In the genomic region with DNA sequence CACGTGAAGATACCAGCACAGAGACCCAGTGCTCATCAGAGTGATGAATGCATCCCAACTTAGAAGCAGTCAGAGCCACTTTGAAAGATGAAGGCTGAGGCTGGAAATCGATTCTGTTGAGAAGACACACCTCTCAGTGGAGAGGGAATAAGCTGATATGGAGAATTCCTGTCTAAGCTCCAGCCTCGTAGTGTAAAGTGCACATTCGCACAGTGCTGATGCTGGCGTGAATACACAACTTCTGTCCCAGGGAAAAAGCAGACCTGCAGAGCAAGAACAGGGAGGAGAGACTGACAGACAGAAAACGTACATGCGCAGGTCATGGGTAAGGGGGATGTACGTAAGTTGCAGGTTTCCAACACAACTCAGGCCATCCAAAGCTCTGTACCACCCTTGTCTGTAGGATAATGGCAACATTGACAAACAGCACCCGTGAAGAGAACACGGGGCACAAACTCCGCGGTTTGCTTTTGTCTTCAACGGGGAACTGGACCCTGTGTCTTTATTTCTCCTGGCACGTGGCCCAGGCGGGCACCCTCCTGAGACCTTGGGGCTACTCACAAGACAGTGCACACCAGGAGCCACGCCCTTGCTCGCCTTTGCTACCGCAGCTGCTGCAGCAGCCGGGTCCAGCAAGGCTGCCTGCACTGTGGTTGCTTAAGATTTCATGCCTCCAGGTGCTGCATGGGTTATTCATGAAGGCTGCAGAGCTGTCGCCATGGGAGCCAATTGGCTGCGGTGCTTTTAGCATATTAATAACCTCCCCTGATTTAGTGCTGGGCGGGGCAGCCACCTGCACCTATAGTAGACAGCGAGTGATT, we compare ENCODE assay signal across 8 mouse cellular contexts.
DNase-seq lines count a peak whose midpoint lies in the region; ATAC-seq and TF ChIP-seq lines count a peak whose summit lies in the region.

No protein-coding gene starts in this region.

- peak; percentile 4 for DNase-seq in lung, embryonic 14.5 days
- DNase-seq in lung, postnatal 36 days = no peak
- no peak for DNase-seq in kidney, postnatal 0 days (ENCODE audit: low spot score)
- peak; percentile 86 for DNase-seq in midbrain, embryonic 11.5 days (ENCODE audit: low spot score, missing footprints)
- no peak for DNase-seq in thymus, adult 2 months
- no peak for DNase-seq in lung, postnatal 10 days

- H3K4me2 ChIP-seq in lung, embryonic 14.5 days = peak overlapping the region; percentile 46
- peak overlapping the region; percentile 68 for H3K4me2 ChIP-seq in forebrain, embryonic 16.5 days (ENCODE audit: low read length)
- H3K4me2 ChIP-seq in kidney, postnatal 0 days (ENCODE audit: low read length) = peak overlapping the region; percentile 44
- H3K4me2 ChIP-seq in midbrain, embryonic 11.5 days = peak overlapping the region; percentile 40

- no peak for ATAC-seq in lung, embryonic 14.5 days (ENCODE audit: insufficient read depth)
- ATAC-seq in forebrain, embryonic 16.5 days = peak; percentile 94
- no peak for ATAC-seq in kidney, postnatal 0 days (replicated peaks; ENCODE audit: low FRiP score, low read depth)
- ATAC-seq in midbrain, embryonic 11.5 days (ENCODE audit: low FRiP score) = peak; percentile 97
- no peak for ATAC-seq in granulocyte monocyte progenitor cell, adult 5-6 weeks (replicated peaks; ENCODE audit: poor library complexity, severe bottlenecking)

- TF ChIP-seq CTCF in lung, embryonic 14.5 days (IDR thresholded peaks at IDR 0.05; ENCODE audit: low read depth) = no peak
- no peak for TF ChIP-seq CTCF in kidney, postnatal 0 days (IDR thresholded peaks at IDR 0.05; ENCODE audit: low read depth)
- no peak for TF ChIP-seq CTCF in thymus, adult 2 months (IDR thresholded peaks at IDR 0.05; ENCODE audit: borderline replicate concordance, control insufficient read depth, extremely low read depth, insufficient read depth, low read length, poor library complexity)

- no peaks in the 10 kb centered on the region for H3K36me3 ChIP-seq in lung, embryonic 14.5 days (ENCODE audit: insufficient read depth)
- no peaks in the 10 kb centered on the region for H3K36me3 ChIP-seq in forebrain, embryonic 16.5 days (ENCODE audit: control insufficient read depth, insufficient read depth)
- H3K36me3 ChIP-seq in kidney, postnatal 0 days (ENCODE audit: insufficient read depth, low read length) = no peaks in the 10 kb centered on the region
- no peaks in the 10 kb centered on the region for H3K36me3 ChIP-seq in midbrain, embryonic 11.5 days (ENCODE audit: control insufficient read depth, insufficient read depth, low read length)
- no peaks in the 10 kb centered on the region for H3K36me3 ChIP-seq in thymus, adult 2 months (ENCODE audit: control insufficient read depth, insufficient read depth, low read length)

- no peak overlapping the region for H3K9ac ChIP-seq in lung, embryonic 14.5 days
- H3K9ac ChIP-seq in forebrain, embryonic 16.5 days (replicated peaks; ENCODE audit: low read depth, low read length) = peak overlapping the region; percentile 59
- H3K9ac ChIP-seq in kidney, postnatal 0 days (ENCODE audit: low read depth, low read length) = no peak overlapping the region
- H3K9ac ChIP-seq in midbrain, embryonic 11.5 days (ENCODE audit: low read length) = peak overlapping the region; percentile 33

- TF ChIP-seq POLR2A in thymus, adult 2 months (IDR thresholded peaks at IDR 0.05; ENCODE audit: control insufficient read depth, extremely low read depth, insufficient read depth, low read length, poor library complexity) = no peak

- no peak overlapping the region for H3K4me3 ChIP-seq in lung, embryonic 14.5 days (ENCODE audit: low read depth, low read length)
- peak overlapping the region; percentile 40 for H3K4me3 ChIP-seq in forebrain, embryonic 16.5 days (replicated peaks; ENCODE audit: low read length)
- H3K4me3 ChIP-seq in kidney, postnatal 0 days (replicated peaks; ENCODE audit: low read depth, low read length) = no peak overlapping the region
- H3K4me3 ChIP-seq in midbrain, embryonic 11.5 days (ENCODE audit: low read depth, low read length) = peak overlapping the region; percentile 2; the same call in 1 of the 2 replicates
- H3K4me3 ChIP-seq in thymus, adult 2 months (ENCODE audit: control insufficient read depth, insufficient read depth, low read length) = no peak overlapping the region

- WGBS in lung, embryonic 14.5 days = 31% methylated on average over 23 of the region's 23 CpGs
- WGBS in forebrain, embryonic 16.5 days = 10% methylated on average over 23 of the region's 23 CpGs
- 30% methylated on average over 23 of the region's 23 CpGs for WGBS in kidney, postnatal 0 days
- 23% methylated on average over 23 of the region's 23 CpGs for WGBS in midbrain, embryonic 11.5 days
- WGBS in thymus, adult 2 months = 47% methylated on average over 23 of the region's 23 CpGs

- no peaks in the 10 kb centered on the region for H3K9me3 ChIP-seq in lung, embryonic 14.5 days (ENCODE audit: low read depth, low read length)
- H3K9me3 ChIP-seq in forebrain, embryonic 16.5 days (ENCODE audit: control insufficient read depth, low read length) = no peaks in the 10 kb centered on the region
- H3K9me3 ChIP-seq in kidney, postnatal 0 days (replicated peaks; ENCODE audit: low read length) = no peaks in the 10 kb centered on the region
- no peaks in the 10 kb centered on the region for H3K9me3 ChIP-seq in midbrain, embryonic 11.5 days (ENCODE audit: control insufficient read depth, low read length)

- H3K27me3 ChIP-seq in lung, embryonic 14.5 days (ENCODE audit: insufficient read depth, low read length) = no peaks in the 10 kb centered on the region
- H3K27me3 ChIP-seq in forebrain, embryonic 16.5 days (replicated peaks; ENCODE audit: control insufficient read depth, insufficient read depth, low read length) = no peaks in the 10 kb centered on the region
- H3K27me3 ChIP-seq in kidney, postnatal 0 days (ENCODE audit: insufficient read depth, low read length) = no peaks in the 10 kb centered on the region
- H3K27me3 ChIP-seq in midbrain, embryonic 11.5 days (ENCODE audit: control insufficient read depth, insufficient read depth, low read length) = no peaks in the 10 kb centered on the region
- H3K27me3 ChIP-seq in thymus, adult 2 months (ENCODE audit: control insufficient read depth, insufficient read depth, low read length) = no peaks in the 10 kb centered on the region

- no peak overlapping the region for H3K27ac ChIP-seq in lung, embryonic 14.5 days (ENCODE audit: low read depth)
- H3K27ac ChIP-seq in forebrain, embryonic 16.5 days (ENCODE audit: low read length) = peak overlapping the region; percentile 91
- no peak overlapping the region for H3K27ac ChIP-seq in kidney, postnatal 0 days
- H3K27ac ChIP-seq in midbrain, embryonic 11.5 days (ENCODE audit: low read depth, low read length) = peak overlapping the region; percentile 30; the same call in 1 of the 2 replicates
- no peak overlapping the region for H3K27ac ChIP-seq in thymus, adult 2 months (ENCODE audit: control insufficient read depth, insufficient read depth, low read length)

- no peaks in the 10 kb centered on the region for H3K4me1 ChIP-seq in lung, embryonic 14.5 days (ENCODE audit: insufficient read depth)
- peaks cover 20% of the 10 kb centered on the region for H3K4me1 ChIP-seq in forebrain, embryonic 16.5 days (replicated peaks; ENCODE audit: control insufficient read depth, insufficient read depth, low read length)
- H3K4me1 ChIP-seq in kidney, postnatal 0 days (replicated peaks; ENCODE audit: insufficient read depth, low read length) = no peaks in the 10 kb centered on the region
- H3K4me1 ChIP-seq in midbrain, embryonic 11.5 days (ENCODE audit: control insufficient read depth, insufficient read depth, low read length) = peaks cover 11% of the 10 kb centered on the region
- H3K4me1 ChIP-seq in thymus, adult 2 months (replicated peaks; ENCODE audit: control insufficient read depth, insufficient read depth, low read length) = no peaks in the 10 kb centered on the region

Comparison
In these comparisons a context has a peak if more than half of its experiments do, and no peak if none do; other contexts are left out.
1. DNase-seq: peak in lung, embryonic 14.5 days (single experiment) and midbrain, embryonic 11.5 days (single experiment); none in lung, postnatal 36 days (single experiment), kidney, postnatal 0 days (single experiment), thymus, adult 2 months (single experiment) and lung, postnatal 10 days (single experiment).
2. ATAC-seq: peak in forebrain, embryonic 16.5 days (single experiment) and midbrain, embryonic 11.5 days (single experiment); none in lung, embryonic 14.5 days (single experiment), kidney, postnatal 0 days (single experiment) and granulocyte monocyte progenitor cell, adult 5-6 weeks (single experiment).
3. H3K27ac ChIP-seq: peak in forebrain, embryonic 16.5 days (single experiment) and midbrain, embryonic 11.5 days (single experiment); none in lung, embryonic 14.5 days (single experiment), kidney, postnatal 0 days (single experiment) and thymus, adult 2 months (single experiment).
4. H3K4me3 ChIP-seq: peak in forebrain, embryonic 16.5 days (single experiment) and midbrain, embryonic 11.5 days (single experiment); none in lung, embryonic 14.5 days (single experiment), kidney, postnatal 0 days (single experiment) and thymus, adult 2 months (single experiment).
5. H3K9ac ChIP-seq: peak in forebrain, embryonic 16.5 days (single experiment) and midbrain, embryonic 11.5 days (single experiment); none in lung, embryonic 14.5 days (single experiment) and kidney, postnatal 0 days (single experiment).
6. Peak in every context shown above with its lines, with median percentiles within 50 percentile points of each other: H3K4me2 ChIP-seq.